Mouse (Mus musculus): Measurements from ENCODE around the gene Pglyrp1. TPM values are rescaled to one million over a fixed set of nuclear protein-coding genes. Genes with fewer than 3 reads are reported as not detected.

The Pglyrp1 gene
- polyA plus RNA-seq, 1 experiment from 2014 or later, result 2.1 TPM

GRCm38 (mm10) chr7:18917931-18918330 is 46.8 kb downstream of the Pglyrp1 start:
- Histone ChIP-seq H3K9me3 (ENCODE audit: control insufficient read depth, low read length) (no peaks in the 10 kb centered on the region), H3K27me3 (ENCODE audit: control insufficient read depth, insufficient read depth, low read length) (no peaks in the 10 kb centered on the region), H3K4me1 (ENCODE audit: control insufficient read depth, insufficient read depth, low read length) (peaks cover 10% of the 10 kb centered on the region), H3K27ac (ENCODE audit: low read depth, low read length) (no peak overlapping the region), H3K9ac (ENCODE audit: low read length) (no peak overlapping the region), H3K4me2 (ENCODE audit: low read depth) (no peak overlapping the region), H3K36me3 (ENCODE audit: control insufficient read depth, insufficient read depth, low read length) (no peaks in the 10 kb centered on the region), H3K4me3 (ENCODE audit: low read depth, low read length) (no peak overlapping the region)
- ATAC-seq (ENCODE audit: insufficient read depth, low FRiP score, low TSS enrichment), result no peak
- DNase-seq (ENCODE audit: low spot score), result no peak
- 64% methylated on average over 3 of the region's 3 CpGs for WGBS

DNA sequence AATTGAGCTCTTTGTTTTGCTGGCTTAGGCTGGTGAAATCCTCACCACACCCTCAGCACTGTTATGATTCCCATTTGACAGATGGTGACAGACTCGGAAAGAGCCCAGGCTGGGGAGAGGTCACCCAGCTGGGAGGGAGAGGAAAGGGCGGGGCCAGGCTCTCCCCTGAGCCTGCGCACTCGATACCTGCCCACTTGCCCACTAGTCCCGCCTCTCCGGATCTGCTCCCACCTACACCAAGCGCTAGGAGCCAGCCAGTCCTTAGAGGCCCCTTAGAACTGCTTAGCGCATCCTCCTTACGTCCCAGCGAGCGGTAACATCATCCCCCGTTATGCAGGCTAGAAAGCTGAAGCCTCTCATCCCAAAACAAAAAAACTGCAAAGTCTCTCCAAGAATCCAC is 49.9 kb downstream of the Pglyrp1 start:
- H3K9me3 ChIP-seq (ENCODE audit: control insufficient read depth, low read length), result no peaks in the 10 kb centered on the region
- ATAC-seq (ENCODE audit: insufficient read depth, low FRiP score, low TSS enrichment) (peak; percentile 17; the same call in 1 of the 2 replicates), DNase-seq (ENCODE audit: low spot score) (peak; percentile 65)
- H3K4me3 ChIP-seq (ENCODE audit: low read depth, low read length), result no peak overlapping the region
- no peak overlapping the region for H3K9ac ChIP-seq (ENCODE audit: low read length)
- H3K27ac ChIP-seq (ENCODE audit: low read depth, low read length), result 0 out of 2 replicates have a peak overlapping the region, but pooled peaks have one; percentile 5
- H3K4me1 ChIP-seq (ENCODE audit: control insufficient read depth, insufficient read depth, low read length), result peaks cover 29% of the 10 kb centered on the region
- no peaks in the 10 kb centered on the region for H3K27me3 ChIP-seq (ENCODE audit: control insufficient read depth, insufficient read depth, low read length)
- 0 out of 2 replicates have a peak overlapping the region, but pooled peaks have one; percentile 4 for H3K4me2 ChIP-seq (ENCODE audit: low read depth)
- H3K36me3 ChIP-seq (ENCODE audit: control insufficient read depth, insufficient read depth, low read length), result no peaks in the 10 kb centered on the region
- 1% methylated on average over 12 of the region's 12 CpGs for WGBS

DNA sequence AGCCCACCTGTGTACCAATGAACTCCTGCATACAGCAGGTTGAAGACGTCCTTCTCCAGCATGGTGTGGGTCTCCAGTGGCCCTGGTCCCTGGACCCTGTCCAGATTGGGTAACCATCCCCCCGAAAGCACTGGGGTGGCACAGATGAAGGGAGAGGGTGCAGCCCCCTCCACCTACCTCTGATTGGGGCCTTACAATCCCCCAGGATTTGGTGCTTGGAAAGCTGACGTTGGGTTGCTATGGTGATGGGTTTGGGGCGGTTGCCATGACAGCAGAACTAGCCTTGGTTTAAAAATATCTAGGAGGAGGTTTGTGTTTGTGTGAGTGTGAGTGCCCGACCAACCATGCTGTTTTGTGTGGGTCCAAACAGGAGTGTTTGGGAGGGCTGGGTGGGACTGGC is 51.7 kb downstream of the Pglyrp1 start:
- H3K4me2 ChIP-seq (ENCODE audit: low read depth), result peak overlapping the region; percentile 14; the same call in 1 of the 2 replicates
- H3K4me1 ChIP-seq (ENCODE audit: control insufficient read depth, insufficient read depth, low read length), result peaks cover 32% of the 10 kb centered on the region
- ATAC-seq (ENCODE audit: insufficient read depth, low FRiP score, low TSS enrichment), result no peak
- H3K27me3 ChIP-seq (ENCODE audit: control insufficient read depth, insufficient read depth, low read length), result no peaks in the 10 kb centered on the region
- no peaks in the 10 kb centered on the region for H3K36me3 ChIP-seq (ENCODE audit: control insufficient read depth, insufficient read depth, low read length)
- no peaks in the 10 kb centered on the region for H3K9me3 ChIP-seq (ENCODE audit: control insufficient read depth, low read length)
- peak; percentile 53 for DNase-seq (ENCODE audit: low spot score)
- H3K9ac ChIP-seq (ENCODE audit: low read length), result no peak overlapping the region
- H3K4me3 ChIP-seq (ENCODE audit: low read depth, low read length), result no peak overlapping the region
- WGBS, result 31% methylated on average over 5 of the region's 5 CpGs
- H3K27ac ChIP-seq (ENCODE audit: low read depth, low read length), result peak overlapping the region; percentile 88

DNA sequence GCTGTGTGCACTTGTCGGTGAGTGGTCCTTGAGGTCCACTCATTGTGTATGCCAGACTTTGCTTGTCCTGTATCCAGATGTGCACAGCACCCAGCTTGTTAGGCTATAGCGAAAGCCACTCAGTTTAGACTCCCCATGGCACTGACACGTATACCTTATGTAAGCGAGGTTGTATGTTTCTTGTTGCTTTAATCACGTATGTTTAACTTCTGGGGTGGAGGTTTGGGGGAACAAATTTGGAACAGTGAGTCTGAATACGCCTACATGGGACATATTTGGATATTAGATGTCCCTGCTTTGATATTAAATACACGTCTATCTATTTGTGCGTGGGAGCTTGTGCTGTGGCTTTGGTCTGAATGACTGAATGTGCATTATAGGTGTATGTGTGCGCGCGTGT is 52.1 kb downstream of the Pglyrp1 start:
- 73% methylated on average over 11 of the region's 11 CpGs for WGBS
- Histone ChIP-seq H3K4me2 (ENCODE audit: low read depth) (peak overlapping the region; percentile 14; the same call in 1 of the 2 replicates), H3K9ac (ENCODE audit: low read length) (no peak overlapping the region)

GRCm38 (mm10) chr7:18923711-18924191 is 52.6 kb downstream of the Pglyrp1 start:
- peak; percentile 14; the same call in 1 of the 2 replicates for ATAC-seq (ENCODE audit: insufficient read depth, low FRiP score, low TSS enrichment)
- peak overlapping the region; percentile 88 for H3K27ac ChIP-seq (ENCODE audit: low read depth, low read length)
- peaks cover 32% of the 10 kb centered on the region for H3K4me1 ChIP-seq (ENCODE audit: control insufficient read depth, insufficient read depth, low read length)
- H3K4me2 ChIP-seq (ENCODE audit: low read depth), result peak overlapping the region; percentile 3; the same call in 1 of the 2 replicates
- no peaks in the 10 kb centered on the region for H3K36me3 ChIP-seq (ENCODE audit: control insufficient read depth, insufficient read depth, low read length)
- H3K4me3 ChIP-seq (ENCODE audit: low read depth, low read length), result no peak overlapping the region
- no peaks in the 10 kb centered on the region for H3K9me3 ChIP-seq (ENCODE audit: control insufficient read depth, low read length)
- no peaks in the 10 kb centered on the region for H3K27me3 ChIP-seq (ENCODE audit: control insufficient read depth, insufficient read depth, low read length)
- DNase-seq (ENCODE audit: low spot score), result peak; percentile 72
- H3K9ac ChIP-seq (ENCODE audit: low read length), result no peak overlapping the region
- 28% methylated on average over 4 of the region's 4 CpGs for WGBS

More for the DNA sequence above, 52.1 kb downstream of the Pglyrp1 start:
- no peak for DNase-seq (ENCODE audit: low spot score)
- Histone ChIP-seq H3K9me3 (ENCODE audit: control insufficient read depth, low read length) (no peaks in the 10 kb centered on the region), H3K27me3 (ENCODE audit: control insufficient read depth, insufficient read depth, low read length) (no peaks in the 10 kb centered on the region), H3K4me1 (ENCODE audit: control insufficient read depth, insufficient read depth, low read length) (peaks cover 32% of the 10 kb centered on the region), H3K27ac (ENCODE audit: low read depth, low read length) (peak overlapping the region; percentile 88), H3K4me3 (ENCODE audit: low read depth, low read length) (no peak overlapping the region), H3K36me3 (ENCODE audit: control insufficient read depth, insufficient read depth, low read length) (no peaks in the 10 kb centered on the region)
- no peak for ATAC-seq (ENCODE audit: insufficient read depth, low FRiP score, low TSS enrichment)

DNA sequence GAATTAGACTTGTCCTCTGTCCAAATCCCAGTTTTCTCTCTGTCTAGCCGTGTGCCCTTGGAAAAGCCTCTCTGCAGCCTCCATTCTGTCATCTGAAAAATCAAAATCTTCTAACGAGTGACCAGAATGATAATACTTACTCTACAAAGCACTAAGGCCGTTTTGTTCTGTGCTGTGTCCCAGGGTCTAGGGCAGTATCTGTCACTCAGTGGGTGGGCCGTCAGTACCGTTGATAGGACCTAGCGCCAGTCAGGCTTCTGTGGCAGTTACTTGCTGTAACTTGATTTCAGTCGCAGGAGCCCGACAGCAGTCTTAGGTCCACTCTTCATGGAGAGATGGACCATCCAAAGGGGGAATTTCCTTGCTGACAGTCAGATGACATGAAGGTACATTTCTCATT is 53.2 kb downstream of the Pglyrp1 start:
- Histone ChIP-seq H3K4me3 (ENCODE audit: low read depth, low read length) (no peak overlapping the region), H3K27ac (ENCODE audit: low read depth, low read length) (peak overlapping the region; percentile 88), H3K36me3 (ENCODE audit: control insufficient read depth, insufficient read depth, low read length) (no peaks in the 10 kb centered on the region), H3K4me2 (ENCODE audit: low read depth) (peak overlapping the region; percentile 3), H3K9ac (ENCODE audit: low read length) (no peak overlapping the region), H3K9me3 (ENCODE audit: control insufficient read depth, low read length) (no peaks in the 10 kb centered on the region), H3K27me3 (ENCODE audit: control insufficient read depth, insufficient read depth, low read length) (no peaks in the 10 kb centered on the region), H3K4me1 (ENCODE audit: control insufficient read depth, insufficient read depth, low read length) (peaks cover 32% of the 10 kb centered on the region)
- ATAC-seq (ENCODE audit: insufficient read depth, low FRiP score, low TSS enrichment) (no peak), DNase-seq (ENCODE audit: low spot score) (peak; percentile 56)
- WGBS, result 7% methylated on average over 8 of the region's 8 CpGs

GRCm38 (mm10) chr7:18925162-18925938 is 54.2 kb downstream of the Pglyrp1 start, which contains the start of gene Nova2:
TSS of gene Nova2 (plus strand) at chr7:18925888.
- DNase-seq (ENCODE audit: low spot score), result peak; percentile 96
- Histone ChIP-seq H3K4me2 (ENCODE audit: low read depth) (peak within 1 kb of the TSS; percentile 72), H3K9me3 (ENCODE audit: control insufficient read depth, low read length) (no peaks in the 10 kb centered on the region), H3K27ac (ENCODE audit: low read depth, low read length) (peak within 1 kb of the TSS; percentile 88), H3K4me3 (ENCODE audit: low read depth, low read length) (peak within 1 kb of the TSS; percentile 95), H3K4me1 (ENCODE audit: control insufficient read depth, insufficient read depth, low read length) (peaks cover 32% of the 10 kb centered on the region), H3K27me3 (ENCODE audit: control insufficient read depth, insufficient read depth, low read length) (no peaks in the 10 kb centered on the region), H3K36me3 (ENCODE audit: control insufficient read depth, insufficient read depth, low read length) (no peaks in the 10 kb centered on the region), H3K9ac (ENCODE audit: low read length) (peak within 1 kb of the TSS; percentile 96)
- ATAC-seq (ENCODE audit: insufficient read depth, low FRiP score, low TSS enrichment), result peak; percentile 86
- WGBS, result under 1% methylated on average over 23 of the region's 45 CpGs

DNA sequence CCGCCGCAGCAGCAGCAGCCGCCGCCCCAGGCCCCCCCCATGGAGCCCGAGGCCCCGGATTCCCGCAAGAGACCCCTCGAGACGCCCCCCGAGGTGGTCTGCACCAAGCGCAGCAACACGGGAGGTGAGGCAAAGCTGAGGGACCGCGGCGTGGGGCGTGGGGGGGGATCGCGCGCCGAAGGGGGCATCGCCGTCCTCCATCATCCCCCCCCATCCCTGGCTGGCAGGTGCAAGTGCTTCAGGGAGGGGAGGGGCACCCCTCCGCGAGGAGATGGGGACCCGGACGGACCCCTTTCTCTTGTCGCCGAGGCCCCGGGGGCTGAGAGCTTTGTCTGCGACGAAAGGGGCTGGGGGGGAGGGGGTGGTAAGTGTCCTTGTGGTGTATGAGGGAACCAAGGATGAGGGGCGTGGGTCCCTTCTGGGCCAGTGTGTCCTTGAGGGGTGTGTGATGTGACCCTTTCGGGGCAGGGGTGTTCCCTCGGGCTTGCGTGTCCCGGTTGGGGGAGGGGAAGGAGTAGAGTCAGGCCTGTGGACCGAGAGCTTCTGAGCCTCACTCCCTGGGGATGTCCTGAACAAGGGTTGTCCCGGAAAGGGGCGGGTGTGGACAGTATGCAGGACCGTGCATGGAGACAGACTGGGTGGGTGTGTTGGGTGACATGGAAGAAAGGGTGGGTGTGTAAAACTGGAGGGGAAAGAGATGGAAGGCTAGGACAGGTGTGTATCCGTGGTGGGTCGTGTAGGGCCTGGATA is 55.1 kb downstream of the Pglyrp1 start:
- peaks cover 31% of the 10 kb centered on the region for H3K4me1 ChIP-seq (ENCODE audit: control insufficient read depth, insufficient read depth, low read length)
- H3K27ac ChIP-seq (ENCODE audit: low read depth, low read length), result peak overlapping the region; percentile 84
- peak overlapping the region; percentile 95 for H3K4me3 ChIP-seq (ENCODE audit: low read depth, low read length)
- H3K36me3 ChIP-seq (ENCODE audit: control insufficient read depth, insufficient read depth, low read length), result no peaks in the 10 kb centered on the region
- peak; percentile 50 for DNase-seq (ENCODE audit: low spot score)
- no peaks in the 10 kb centered on the region for H3K9me3 ChIP-seq (ENCODE audit: control insufficient read depth, low read length)
- peak overlapping the region; percentile 72 for H3K4me2 ChIP-seq (ENCODE audit: low read depth)
- peak overlapping the region; percentile 96 for H3K9ac ChIP-seq (ENCODE audit: low read length)
- peak; percentile 24 for ATAC-seq (ENCODE audit: insufficient read depth, low FRiP score, low TSS enrichment)
- 3% methylated on average over 25 of the region's 42 CpGs for WGBS
- H3K27me3 ChIP-seq (ENCODE audit: control insufficient read depth, insufficient read depth, low read length), result no peaks in the 10 kb centered on the region
